Mouse (Mus musculus) limb, embryonic 14.5 days (tissue): ENCODE measurements around the gene Eps8l1. TPM values are rescaled to one million over a fixed set of nuclear protein-coding genes. Genes with fewer than 3 reads are reported as not detected.
"Not testable (repeated sequence)": the region's sequence is repeated elsewhere in the genome, so short reads cannot be mapped to it uniquely, and the experiment has no call there.

Experiments used
- ATAC-seq: fragments of 200-750 bp; cut with Nextera tagmentation; 2 replicates; pipeline ENCODE4 v1.8.0; 2017; ENCODE audit warnings: low read depth, moderate number of reproducible peaks, moderate TSS enrichment; ENCODE audit not compliant: low FRiP score
- DNase-seq: peaks from one replicate; pipeline ENCODE4 v3.0.0-alpha.2; 2015; ENCODE audit warnings: low spot score
- H3K27ac ChIP-seq: fragments of 300-500 bp; sonication (generic); replicated peaks from 2 replicates; pipeline ENCODE4 v1.5.1; 2014; ENCODE audit warnings: low read depth, mild to moderate bottlenecking, low read length, moderate library complexity, mixed read lengths
- H3K27me3 ChIP-seq: fragments of 300-500 bp; sonication (generic); 2 replicates; pipeline ENCODE4 v1.6.1; 2014; ENCODE audit warnings: low read length, mixed read lengths; ENCODE audit not compliant: control insufficient read depth, insufficient read depth
- H3K36me3 ChIP-seq: fragments of 300-500 bp; sonication (generic); 2 replicates; pipeline ENCODE4 v1.6.1; 2014; ENCODE audit warnings: mild to moderate bottlenecking, low read length, moderate library complexity, mixed read lengths; ENCODE audit not compliant: control insufficient read depth, insufficient read depth
- H3K4me1 ChIP-seq: fragments of 300-500 bp; sonication (generic); 2 replicates; pipeline ENCODE4 v1.6.1; 2014; ENCODE audit warnings: antibody characterized with exemption, low read length, mixed read lengths; ENCODE audit not compliant: control insufficient read depth, insufficient read depth
- H3K4me2 ChIP-seq: fragments of 300-500 bp; sonication (generic); replicated peaks from 2 replicates; pipeline ENCODE4 v1.6.1; 2014; ENCODE audit warnings: low read depth, mild to moderate bottlenecking, low read length, moderate library complexity; ENCODE audit not compliant: severe bottlenecking
- H3K4me3 ChIP-seq: fragments of 300-500 bp; sonication (generic); replicated peaks from 2 replicates; pipeline ENCODE4 v1.5.1; 2014; ENCODE audit warnings: low read length
- H3K9ac ChIP-seq: fragments of 300-500 bp; sonication (generic); 2 replicates; pipeline ENCODE4 v1.6.1; 2014; ENCODE audit warnings: mild to moderate bottlenecking, low read depth, low read length, moderate library complexity; ENCODE audit not compliant: severe bottlenecking
- H3K9me3 ChIP-seq: fragments of 300-500 bp; sonication (generic); 2 replicates; pipeline ENCODE4 v1.6.1; 2016; ENCODE audit warnings: low read length; ENCODE audit not compliant: control insufficient read depth
- POLR2A ChIP-seq: fragments of 200-500 bp; IDR thresholded peaks from 2 replicates; pipeline ENCODE4 v1.8.0; 2012; ENCODE audit warnings: inconsistent platforms, mild to moderate bottlenecking, moderate library complexity, borderline replicate concordance; ENCODE audit not compliant: insufficient read depth, insufficient read length; ENCODE audit errors: extremely low read depth
- WGBS: fragments of 180-500 bp; shearing (Covaris S2); extraction: QIAGEN DNeasy Blood & Tissue Kit; methylation state at CpG from one replicate; pipeline ENCODE4 v1.1.7; 2014; 5-methylcytosine and 5-hydroxymethylcytosine counted together
- microRNA-seq: library from miRNA; unstranded; fragments of <30 nt; microRNA quantifications from one replicate; pipeline ENCODE4, GENCODE M21; 2016
- polyA plus RNA-seq, 2 experiments: library from polyadenylated mRNA; depleted of rRNA in 1 of 2; stranded (reverse) in 1 of 2; unstranded in 1 of 2; fragments of >200 nt; fragmentation: Nextera tagmentation in 1 of 2; extraction: Ambion mirVana in 1 of 2; gene quantifications; 2 replicates each; pipeline versions ENCODE4 v1.2.1 to v1.2.3; 2012 to 2014

Gene Eps8l1
- polyA plus RNA-seq, 2 experiments = 1.9 to 6.9 TPM

DNA sequence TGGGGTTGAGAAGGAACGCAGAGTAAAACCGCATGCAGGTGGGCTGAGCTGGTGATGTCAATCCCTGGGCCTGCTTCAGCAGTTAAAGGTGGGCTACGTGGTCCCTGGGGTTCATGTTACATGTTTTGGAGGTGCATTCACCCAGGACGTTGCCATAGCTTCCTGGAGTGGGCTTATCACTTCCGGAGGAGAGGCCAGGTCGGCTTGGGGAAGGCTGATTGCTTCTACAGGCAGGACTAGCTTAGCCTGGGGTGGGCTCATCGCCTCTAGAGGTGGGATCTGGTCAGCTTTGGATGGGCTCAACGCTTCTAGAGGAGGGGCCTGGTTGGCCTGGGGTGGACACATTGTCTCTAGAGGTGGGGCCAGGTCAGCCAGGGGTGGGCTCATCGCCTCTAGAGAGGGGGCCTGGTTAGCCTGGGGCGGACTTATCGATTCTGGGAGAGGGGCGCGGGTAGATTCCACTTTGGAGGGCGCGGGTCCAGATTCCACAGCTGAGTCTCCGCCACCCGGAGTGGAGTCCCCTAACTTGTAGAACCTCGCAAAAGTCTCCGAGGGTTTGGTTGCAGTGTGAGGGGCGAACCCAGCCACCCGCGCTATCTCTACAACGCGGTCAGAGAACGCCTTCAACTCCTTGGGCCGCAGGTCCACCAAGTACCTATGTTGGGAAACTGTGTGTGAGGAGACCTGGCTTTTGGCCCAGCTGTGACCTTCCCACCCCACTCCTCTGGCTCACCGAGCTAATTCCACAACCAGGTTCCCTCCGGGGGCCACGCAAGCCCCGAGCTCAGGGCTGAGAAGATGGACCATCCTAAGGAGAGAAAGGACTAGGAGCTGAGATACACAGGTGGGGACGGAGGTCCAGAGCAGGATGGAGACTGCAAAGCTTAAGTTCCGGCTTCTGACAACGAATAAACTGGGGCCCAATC is 63.0 kb downstream of the Eps8l1 start:
- ATAC-seq = no peak
- H3K9me3 ChIP-seq = no peaks in the 10 kb centered on the region
- no peak for TF ChIP-seq POLR2A
- 90% methylated on average over 33 of the region's 33 CpGs for WGBS
- no peaks in the 10 kb centered on the region for H3K36me3 ChIP-seq
- no peak overlapping the region for H3K9ac ChIP-seq
- no peak overlapping the region for H3K4me3 ChIP-seq
- no peak for DNase-seq
- no peak overlapping the region for H3K27ac ChIP-seq
- H3K4me1 ChIP-seq = peaks cover 14% of the 10 kb centered on the region
- no peaks in the 10 kb centered on the region for H3K27me3 ChIP-seq
- H3K4me2 ChIP-seq = no peak overlapping the region

DNA sequence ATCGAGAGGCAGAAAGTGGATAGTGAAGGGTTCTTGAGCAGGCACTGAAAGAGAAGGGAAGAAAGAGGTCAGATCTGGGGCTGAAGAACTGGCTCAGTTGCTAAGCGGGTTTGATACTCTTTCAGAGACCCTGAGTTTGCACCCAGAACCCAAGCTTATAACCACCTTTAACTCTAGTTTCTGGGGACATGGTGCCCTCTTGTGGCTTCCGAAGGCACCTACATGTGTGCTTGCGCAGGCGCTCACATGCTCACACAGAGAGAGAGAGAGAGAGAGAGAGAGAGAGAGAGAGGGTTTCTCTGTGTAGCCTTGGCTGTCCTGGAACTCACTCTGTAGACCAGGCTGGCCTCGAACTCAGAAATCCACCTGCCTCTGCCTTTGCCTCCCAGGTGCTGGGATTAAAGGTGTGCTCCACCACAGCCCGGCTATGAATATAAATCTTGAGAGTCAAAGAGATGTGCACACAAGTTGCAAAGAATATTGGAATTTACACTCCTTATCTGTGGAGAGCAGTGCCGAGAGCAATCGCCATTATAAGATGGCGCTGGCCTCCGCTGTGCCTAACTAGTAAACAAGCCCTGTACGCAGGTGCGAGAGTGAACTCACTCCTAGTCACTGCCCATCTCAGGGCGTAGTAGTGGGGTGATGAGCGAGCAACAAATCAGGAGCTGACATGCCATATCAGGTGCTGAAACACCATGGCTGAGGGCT is 63.9 kb downstream of the Eps8l1 start, which contains the start of gene Tnni3:
Tnni3 (minus strand) TSS at position 18 of the 711 bp plus-strand sequence.
- not testable (repeated sequence) for H3K27me3 ChIP-seq, ATAC-seq, H3K4me2 ChIP-seq, H3K9ac ChIP-seq, H3K27ac ChIP-seq, H3K9me3 ChIP-seq, H3K4me3 ChIP-seq, H3K36me3 ChIP-seq
- peaks cover 14% of the 10 kb centered on the region for H3K4me1 ChIP-seq
- 73% methylated on average over 15 of the region's 15 CpGs for WGBS
- DNase-seq = peak; percentile 60

DNA sequence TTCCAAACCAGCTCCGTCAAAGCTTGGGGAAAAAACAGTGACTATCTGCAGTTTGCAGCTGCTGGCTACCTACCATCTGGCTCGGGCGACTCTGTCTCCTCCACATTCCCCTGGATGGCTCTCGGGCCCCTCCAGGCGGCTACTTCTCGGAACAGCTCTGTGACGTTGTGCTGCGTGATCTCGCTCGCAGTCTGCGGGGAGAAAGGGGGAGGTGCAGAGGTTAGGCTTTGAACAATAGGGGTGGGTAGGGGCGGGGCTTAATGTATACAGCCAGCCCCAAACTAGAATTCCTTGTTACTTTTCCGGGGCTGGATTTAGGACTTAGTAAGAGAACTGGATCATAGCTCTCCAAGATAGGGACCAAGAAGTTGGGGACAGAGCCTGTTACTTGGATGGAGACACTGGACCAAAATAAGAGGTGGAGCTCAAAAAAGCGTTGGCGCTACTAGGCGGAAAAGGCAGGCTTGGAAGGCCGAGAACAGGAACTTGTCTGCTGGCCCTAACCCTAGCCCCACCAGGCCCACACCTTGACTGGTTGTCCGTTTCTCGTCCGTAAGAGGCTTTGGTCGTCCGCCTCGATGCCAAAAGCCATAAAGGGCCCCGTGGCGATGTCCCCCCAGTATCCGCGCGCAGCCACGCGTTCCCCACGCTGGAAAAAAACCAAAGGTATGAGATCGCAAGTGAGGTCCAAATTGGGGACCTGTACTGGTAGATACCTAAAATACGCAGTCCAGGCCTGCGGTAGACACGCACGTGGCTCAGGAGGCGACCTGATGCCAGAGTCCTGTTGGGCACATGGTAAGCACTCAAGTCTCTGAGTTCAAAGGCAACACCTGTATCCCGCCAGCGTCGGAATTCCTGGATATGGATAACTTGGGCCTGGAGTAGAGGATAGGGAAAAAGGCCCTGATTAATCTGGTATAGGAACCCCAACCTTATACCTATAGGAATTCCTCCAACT is 66.1 kb downstream of the Eps8l1 start:
- Histone ChIP-seq H3K9me3 (no peaks in the 10 kb centered on the region), H3K36me3 (no peaks in the 10 kb centered on the region), H3K9ac (peak overlapping the region; percentile 56), H3K27ac (peak overlapping the region; percentile 72), H3K4me3 (peak overlapping the region; percentile 37), H3K4me2 (peak overlapping the region; percentile 66), H3K27me3 (no peaks in the 10 kb centered on the region), H3K4me1 (peaks cover 8% of the 10 kb centered on the region)
- WGBS = 25% methylated on average over 40 of the region's 40 CpGs
- ATAC-seq = peak; percentile 97
- DNase-seq = peak; percentile 94
- TF ChIP-seq POLR2A = no peak

DNA sequence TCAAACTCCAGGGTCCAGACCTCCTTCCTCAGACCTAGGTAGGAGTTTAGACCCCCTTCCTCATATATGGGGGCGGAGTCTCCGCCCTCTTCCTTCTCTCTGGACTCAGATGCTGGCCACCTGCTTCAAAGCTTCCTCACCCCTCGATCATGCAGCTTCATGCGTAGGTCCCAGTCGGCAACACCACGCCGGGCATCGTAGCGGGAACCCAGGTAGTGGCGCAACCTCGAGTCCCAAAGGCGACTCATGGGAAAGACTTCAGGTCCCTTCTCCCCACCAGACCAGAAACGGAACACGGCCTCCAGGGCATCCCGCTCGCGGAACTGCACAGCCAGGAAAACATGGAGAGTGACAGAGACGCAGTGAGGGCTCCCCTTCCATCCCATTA is 66.8 kb downstream of the Eps8l1 start:
- Histone ChIP-seq H3K4me2 (peak overlapping the region; percentile 66), H3K27ac (no peak overlapping the region), H3K4me1 (peaks cover 8% of the 10 kb centered on the region), H3K9ac (no peak overlapping the region; the same call in 1 of the 2 replicates), H3K27me3 (no peaks in the 10 kb centered on the region), H3K36me3 (no peaks in the 10 kb centered on the region), H3K9me3 (no peaks in the 10 kb centered on the region), H3K4me3 (peak overlapping the region; percentile 37; the same call in 1 of the 2 replicates)
- 44% methylated on average over 18 of the region's 18 CpGs for WGBS
- DNase-seq (no peak), ATAC-seq (no peak)
- no peak for TF ChIP-seq POLR2A

Small RNA genes within 50 kb of the gene (microRNA-seq; reads per million reads assigned to microRNA genes)
- not detected for gene Gm24605

Other genes starting within 250 kb of the Eps8l1 start
- 0.06 TPM in 1 of 2 replicates, not detected in the other for gene Lilra5, start 222.9 kb upstream of the Eps8l1 start, polyA plus RNA-seq (2012; rRNA removed)
- gene Lilra5, start 222.9 kb upstream of the Eps8l1 start, polyA plus RNA-seq (2014; fragmentation: Nextera tagmentation; extraction: Ambion mirVana) = 0.10 TPM in 1 of 2 replicates, not detected in the other
- not detected in 2 replicates for gene Ncr1, start 123.0 kb upstream of the Eps8l1 start, polyA plus RNA-seq (2012; rRNA removed)
- gene Ncr1, start 123.0 kb upstream of the Eps8l1 start, polyA plus RNA-seq (2014; fragmentation: Nextera tagmentation; extraction: Ambion mirVana) = not detected in 2 replicates
- 0.05 and 0.06 TPM in 2 replicates for gene Gp6, start 62.9 kb upstream of the Eps8l1 start, polyA plus RNA-seq (2012; rRNA removed)
- 0.26 TPM in 1 of 2 replicates, not detected in the other for gene Gp6, start 62.9 kb upstream of the Eps8l1 start, polyA plus RNA-seq (2014; fragmentation: Nextera tagmentation; extraction: Ambion mirVana)
- 21.2 and 23.5 TPM in 2 replicates for gene Rdh13, start 15.0 kb upstream of the Eps8l1 start, polyA plus RNA-seq (2012; rRNA removed)
- gene Rdh13, start 15.0 kb upstream of the Eps8l1 start, polyA plus RNA-seq (2014; fragmentation: Nextera tagmentation; extraction: Ambion mirVana) = 23.9 and 25.2 TPM in 2 replicates
- gene Ppp1r12c, start 41.0 kb downstream of the Eps8l1 start, polyA plus RNA-seq (2012; rRNA removed) = 89.6 and 103 TPM in 2 replicates
- 59.1 and 68.6 TPM in 2 replicates for gene Ppp1r12c, start 41.0 kb downstream of the Eps8l1 start, polyA plus RNA-seq (2014; fragmentation: Nextera tagmentation; extraction: Ambion mirVana)
- gene Tnnt1, start 55.7 kb downstream of the Eps8l1 start, polyA plus RNA-seq (2012; rRNA removed) = 99.8 and 238 TPM in 2 replicates
- 241 and 300 TPM in 2 replicates for gene Tnnt1, start 55.7 kb downstream of the Eps8l1 start, polyA plus RNA-seq (2014; fragmentation: Nextera tagmentation; extraction: Ambion mirVana)
- gene Tnni3, start 63.6 kb downstream of the Eps8l1 start, polyA plus RNA-seq (2012; rRNA removed) = 10.6 and 11.1 TPM in 2 replicates
- gene Tnni3, start 63.6 kb downstream of the Eps8l1 start, polyA plus RNA-seq (2014; fragmentation: Nextera tagmentation; extraction: Ambion mirVana) = 2.8 and 2.9 TPM in 2 replicates
- 8.3 and 9.5 TPM in 2 replicates for gene Dnaaf3, start 71.8 kb downstream of the Eps8l1 start, polyA plus RNA-seq (2012; rRNA removed)
- gene Dnaaf3, start 71.8 kb downstream of the Eps8l1 start, polyA plus RNA-seq (2014; fragmentation: Nextera tagmentation; extraction: Ambion mirVana) = 0.61 and 1.1 TPM in 2 replicates
- gene Syt5, start 86.9 kb downstream of the Eps8l1 start, polyA plus RNA-seq (2012; rRNA removed) = 3.9 and 4.2 TPM in 2 replicates
- 3.4 and 4.3 TPM in 2 replicates for gene Syt5, start 86.9 kb downstream of the Eps8l1 start, polyA plus RNA-seq (2014; fragmentation: Nextera tagmentation; extraction: Ambion mirVana)
- 0.03 and 0.26 TPM in 2 replicates for gene Ptprh, start 143.4 kb downstream of the Eps8l1 start, polyA plus RNA-seq (2012; rRNA removed)
- not detected in 2 replicates for gene Ptprh, start 143.4 kb downstream of the Eps8l1 start, polyA plus RNA-seq (2014; fragmentation: Nextera tagmentation; extraction: Ambion mirVana)
- 17.2 and 23.1 TPM in 2 replicates for gene Tmem86b, start 170.7 kb downstream of the Eps8l1 start, polyA plus RNA-seq (2012; rRNA removed)
- gene Tmem86b, start 170.7 kb downstream of the Eps8l1 start, polyA plus RNA-seq (2014; fragmentation: Nextera tagmentation; extraction: Ambion mirVana) = 1.4 and 2.3 TPM in 2 replicates
- gene Ppp6r1, start 198.3 kb downstream of the Eps8l1 start, polyA plus RNA-seq (2012; rRNA removed) = 86.9 and 112 TPM in 2 replicates
- gene Ppp6r1, start 198.3 kb downstream of the Eps8l1 start, polyA plus RNA-seq (2014; fragmentation: Nextera tagmentation; extraction: Ambion mirVana) = 7.9 and 8.7 TPM in 2 replicates
- gene Hspbp1, start 224.4 kb downstream of the Eps8l1 start, polyA plus RNA-seq (2012; rRNA removed) = 55.6 and 72.9 TPM in 2 replicates
- 77.5 and 82.5 TPM in 2 replicates for gene Hspbp1, start 224.4 kb downstream of the Eps8l1 start, polyA plus RNA-seq (2014; fragmentation: Nextera tagmentation; extraction: Ambion mirVana)
- gene Brsk1, start 229.9 kb downstream of the Eps8l1 start, polyA plus RNA-seq (2012; rRNA removed) = 26.4 and 33.0 TPM in 2 replicates
- gene Brsk1, start 229.9 kb downstream of the Eps8l1 start, polyA plus RNA-seq (2014; fragmentation: Nextera tagmentation; extraction: Ambion mirVana) = 1.3 and 1.7 TPM in 2 replicates